Mouse (Mus musculus): ENCODE measurements around the gene Snx30.

DNA sequence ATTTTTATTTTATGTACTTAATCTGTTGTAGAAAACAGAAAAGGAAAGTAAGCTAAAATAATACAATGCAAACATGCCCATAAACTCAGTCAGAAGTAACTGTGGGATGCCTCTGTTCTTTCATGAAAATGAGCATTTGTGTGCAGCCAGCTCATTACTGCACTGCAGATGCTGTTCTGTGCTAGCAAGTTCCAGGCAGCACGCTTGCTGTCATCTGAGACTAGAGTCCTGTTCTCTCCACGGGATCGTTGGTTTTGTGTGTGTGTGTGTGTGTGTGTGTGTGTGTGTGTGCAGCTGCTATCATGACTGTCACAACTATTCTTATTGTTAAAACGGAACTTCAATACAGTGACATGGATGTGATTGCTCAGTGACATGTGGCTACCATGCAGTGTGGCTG is 56.2 kb downstream of the Snx30 start:
- TF ChIP-seq POLR2A (IDR thresholded peaks at IDR 0.05; ENCODE audit: control insufficient read depth in 1 of 2, insufficient read depth in 1 of 2, low read depth in 1 of 2, low read length in 2 of 2, poor library complexity in 1 of 2): no peak
- no peak for TF ChIP-seq NRF1 (IDR thresholded peaks at IDR 0.05; ENCODE audit: insufficient read depth, low read depth, low read length, poor library complexity, severe bottlenecking)
- no peak for TF ChIP-seq TAL1 (IDR thresholded peaks at IDR 0.05; ENCODE audit: low read length)
- no peak for TF ChIP-seq POLR2AphosphoS5 (IDR thresholded peaks at IDR 0.05; ENCODE audit: borderline replicate concordance, low read depth, low read length)
- TF ChIP-seq GABPA (IDR thresholded peaks at IDR 0.05; ENCODE audit: low read depth, low read length): no peak
- TF ChIP-seq EP300 (IDR thresholded peaks at IDR 0.05; ENCODE audit: low read depth in 1 of 2, low read length in 2 of 2): no peak
- TF ChIP-seq CTCF (IDR thresholded peaks at IDR 0.05 in 2 of 3, conservative IDR thresholded peaks at IDR 0.05 in 1 of 3; ENCODE audit: control insufficient read depth in 1 of 3, insufficient read depth in 1 of 3, low read depth in 2 of 3, low read length in 3 of 3, poor library complexity in 1 of 3, severe bottlenecking in 1 of 3): no peak
- no peak for TF ChIP-seq MAX (IDR thresholded peaks at IDR 0.05; ENCODE audit: low read length)
- TF ChIP-seq E2F4 (IDR thresholded peaks at IDR 0.05; ENCODE audit: borderline replicate concordance, low read depth, low read length): no peak
- TF ChIP-seq CHD1 (IDR thresholded peaks at IDR 0.05; ENCODE audit: low read depth, low read length): no peak
- TF ChIP-seq MYB (IDR thresholded peaks at IDR 0.05; ENCODE audit: low read depth, low read length): no peak
- no peak for TF ChIP-seq HCFC1 (IDR thresholded peaks at IDR 0.05; ENCODE audit: low read depth, low read length)
- no peak for TF ChIP-seq USF1 (IDR thresholded peaks at IDR 0.05; ENCODE audit: low read depth, low read length)

All from MEL (cell line).